Mouse (Mus musculus): ENCODE measurements around the gene Gpr88. TPM values are rescaled to one million over a fixed set of nuclear protein-coding genes. Genes with fewer than 3 reads are reported as not detected.

Gpr88 gene
- polyA plus RNA-seq, 1 experiment: not detected

- TF ChIP-seq POLR2A (IDR thresholded peaks at IDR 0.05; ENCODE audit: insufficient read length, low read depth): no peak
- TF ChIP-seq SRF (IDR thresholded peaks at IDR 0.05; ENCODE audit: control insufficient read depth, insufficient read length, low read depth): no peak
- no peak for TF ChIP-seq MYOG (IDR thresholded peaks at IDR 0.05; ENCODE audit: control insufficient read depth in 1 of 3, insufficient read depth in 1 of 3, insufficient read length in 2 of 3, low read depth in 2 of 3)
- no peak for TF ChIP-seq CEBPB (IDR thresholded peaks at IDR 0.05; ENCODE audit: insufficient read depth, poor library complexity, severe bottlenecking)
Observed at GRCm38 (mm10) chr3:116252255-116253040, 855 bp downstream of the Gpr88 start.

GRCm38 (mm10) chr3:116251481-116252254, 1.6 kb downstream of the Gpr88 start:
- Histone ChIP-seq H3ac (ENCODE audit: control insufficient read depth, insufficient read length) (no peak overlapping the region), H3K27me3 (ENCODE audit: control insufficient read depth, insufficient read depth, insufficient read length) (peaks cover 17% of the 10 kb centered on the region), H3K4me3 (no peak overlapping the region), H3K36me3 (ENCODE audit: control insufficient read depth, insufficient read depth) (no peaks in the 10 kb centered on the region), H3K4me2 (ENCODE audit: low read depth) (peak overlapping the region; percentile 62), H3K79me2 (ENCODE audit: control insufficient read depth, insufficient read depth) (no peaks in the 10 kb centered on the region)
- no peak for TF ChIP-seq CEBPB (IDR thresholded peaks at IDR 0.05; ENCODE audit: insufficient read depth, poor library complexity, severe bottlenecking)
- TF ChIP-seq TCF3 (IDR thresholded peaks at IDR 0.05; ENCODE audit: insufficient read length, low read depth): no peak
- TF ChIP-seq MYOD1 (IDR thresholded peaks at IDR 0.05; ENCODE audit: control insufficient read depth in 1 of 3, insufficient read length in 2 of 3, low read depth in 2 of 3): no peak
- TF ChIP-seq REST (IDR thresholded peaks at IDR 0.05; ENCODE audit: insufficient read depth, insufficient read length): no peak
- no peak for TF ChIP-seq MYOG (IDR thresholded peaks at IDR 0.05; ENCODE audit: control insufficient read depth in 1 of 3, insufficient read depth in 1 of 3, insufficient read length in 2 of 3, low read depth in 2 of 3)

More at GRCm38 (mm10) chr3:116252255-116253040, 855 bp downstream of the Gpr88 start:
- Histone ChIP-seq H3K27me3 (ENCODE audit: control insufficient read depth, insufficient read depth, insufficient read length) (peaks cover 17% of the 10 kb centered on the region), H3K4me2 (ENCODE audit: low read depth) (peak overlapping the region; percentile 62), H3ac (ENCODE audit: control insufficient read depth, insufficient read length) (no peak overlapping the region), H3K4me3 (no peak overlapping the region), H3K36me3 (ENCODE audit: control insufficient read depth, insufficient read depth) (no peaks in the 10 kb centered on the region), H3K79me2 (ENCODE audit: control insufficient read depth, insufficient read depth) (no peaks in the 10 kb centered on the region)

GRCm38 (mm10) chr3:116249026-116249425, 4.3 kb downstream of the Gpr88 start:
- Histone ChIP-seq H3K4me2 (ENCODE audit: low read depth) (no peak overlapping the region), H3K4me3 (no peak overlapping the region), H3K27me3 (ENCODE audit: control insufficient read depth, insufficient read depth, insufficient read length) (peaks cover 17% of the 10 kb centered on the region), H3K36me3 (ENCODE audit: control insufficient read depth, insufficient read depth) (no peaks in the 10 kb centered on the region), H3ac (ENCODE audit: control insufficient read depth, insufficient read length) (no peak overlapping the region), H3K79me2 (ENCODE audit: control insufficient read depth, insufficient read depth) (no peaks in the 10 kb centered on the region)
- no peak for TF ChIP-seq TCF12 (IDR thresholded peaks at IDR 0.05; ENCODE audit: insufficient read depth, poor library complexity, severe bottlenecking)
- no peak for TF ChIP-seq E2F4 (IDR thresholded peaks at IDR 0.05; ENCODE audit: insufficient read depth)
- TF ChIP-seq MYOD1 (IDR thresholded peaks at IDR 0.05; ENCODE audit: control insufficient read depth in 1 of 3, insufficient read length in 2 of 3, low read depth in 2 of 3): no peak
- no peak for TF ChIP-seq TCF3 (IDR thresholded peaks at IDR 0.05; ENCODE audit: insufficient read length, low read depth)
- TF ChIP-seq CEBPB (IDR thresholded peaks at IDR 0.05; ENCODE audit: insufficient read depth, poor library complexity, severe bottlenecking): no peak
- TF ChIP-seq POLR2AphosphoS2 (IDR thresholded peaks at IDR 0.05; ENCODE audit: insufficient read length, low read depth): no peak
- no peak for TF ChIP-seq MAX (IDR thresholded peaks at IDR 0.05; ENCODE audit: low read depth)
- TF ChIP-seq USF1 (IDR thresholded peaks at IDR 0.05; ENCODE audit: low read depth): no peak
- TF ChIP-seq POLR2A (IDR thresholded peaks at IDR 0.05; ENCODE audit: insufficient read length, low read depth): no peak
- no peak for TF ChIP-seq REST (IDR thresholded peaks at IDR 0.05; ENCODE audit: insufficient read depth, insufficient read length)
- no peak for TF ChIP-seq SRF (IDR thresholded peaks at IDR 0.05; ENCODE audit: control insufficient read depth, insufficient read length, low read depth)
- no peak for TF ChIP-seq MYOG (IDR thresholded peaks at IDR 0.05; ENCODE audit: control insufficient read depth in 1 of 3, insufficient read depth in 1 of 3, insufficient read length in 2 of 3, low read depth in 2 of 3)

- no peaks in the 10 kb centered on the region for H3K79me2 ChIP-seq (ENCODE audit: control insufficient read depth, insufficient read depth)
- TF ChIP-seq MAX (IDR thresholded peaks at IDR 0.05; ENCODE audit: low read depth): no peak
- no peak for TF ChIP-seq POLR2A (IDR thresholded peaks at IDR 0.05; ENCODE audit: insufficient read length, low read depth)
- TF ChIP-seq POLR2AphosphoS2 (IDR thresholded peaks at IDR 0.05; ENCODE audit: insufficient read length, low read depth): no peak
- TF ChIP-seq MYOD1 (IDR thresholded peaks at IDR 0.05; ENCODE audit: control insufficient read depth in 1 of 3, insufficient read length in 2 of 3, low read depth in 2 of 3): no peak
- no peaks in the 10 kb centered on the region for H3K27me3 ChIP-seq (ENCODE audit: control insufficient read depth, insufficient read depth, insufficient read length)
- H3K4me2 ChIP-seq (ENCODE audit: low read depth): no peak overlapping the region
- H3K4me3 ChIP-seq: no peak overlapping the region
- H3K36me3 ChIP-seq (ENCODE audit: control insufficient read depth, insufficient read depth): no peaks in the 10 kb centered on the region
- H3ac ChIP-seq (ENCODE audit: control insufficient read depth, insufficient read length): no peak overlapping the region
Observed at GRCm38 (mm10) chr3:116244476-116244875, 8.8 kb downstream of the Gpr88 start.

- no peak overlapping the region for H3K4me3 ChIP-seq
- H3K27me3 ChIP-seq (ENCODE audit: control insufficient read depth, insufficient read depth, insufficient read length): no peaks in the 10 kb centered on the region
- H3ac ChIP-seq (ENCODE audit: control insufficient read depth, insufficient read length): no peak overlapping the region
- H3K79me2 ChIP-seq (ENCODE audit: control insufficient read depth, insufficient read depth): no peaks in the 10 kb centered on the region
- no peak overlapping the region for H3K4me2 ChIP-seq (ENCODE audit: low read depth)
- TF ChIP-seq MYOG (IDR thresholded peaks at IDR 0.05; ENCODE audit: control insufficient read depth in 1 of 3, insufficient read depth in 1 of 3, insufficient read length in 2 of 3, low read depth in 2 of 3) (no peak), REST (IDR thresholded peaks at IDR 0.05; ENCODE audit: insufficient read depth, insufficient read length) (no peak), TCF12 (IDR thresholded peaks at IDR 0.05; ENCODE audit: insufficient read depth, poor library complexity, severe bottlenecking) (no peak), CEBPB (IDR thresholded peaks at IDR 0.05; ENCODE audit: insufficient read depth, poor library complexity, severe bottlenecking) (no peak), MAX (IDR thresholded peaks at IDR 0.05; ENCODE audit: low read depth) (no peak), USF1 (IDR thresholded peaks at IDR 0.05; ENCODE audit: low read depth) (no peak), POLR2A (IDR thresholded peaks at IDR 0.05; ENCODE audit: insufficient read length, low read depth) (no peak), SRF (IDR thresholded peaks at IDR 0.05; ENCODE audit: control insufficient read depth, insufficient read length, low read depth) (no peak), MYOD1 (IDR thresholded peaks at IDR 0.05; ENCODE audit: control insufficient read depth in 1 of 3, insufficient read length in 2 of 3, low read depth in 2 of 3) (no peak)
- no peaks in the 10 kb centered on the region for H3K36me3 ChIP-seq (ENCODE audit: control insufficient read depth, insufficient read depth)
Observed at GRCm38 (mm10) chr3:116242685-116243084, 10.6 kb downstream of the Gpr88 start.
